Mouse (Mus musculus): ENCODE results near the gene Ccdc12.

DNA sequence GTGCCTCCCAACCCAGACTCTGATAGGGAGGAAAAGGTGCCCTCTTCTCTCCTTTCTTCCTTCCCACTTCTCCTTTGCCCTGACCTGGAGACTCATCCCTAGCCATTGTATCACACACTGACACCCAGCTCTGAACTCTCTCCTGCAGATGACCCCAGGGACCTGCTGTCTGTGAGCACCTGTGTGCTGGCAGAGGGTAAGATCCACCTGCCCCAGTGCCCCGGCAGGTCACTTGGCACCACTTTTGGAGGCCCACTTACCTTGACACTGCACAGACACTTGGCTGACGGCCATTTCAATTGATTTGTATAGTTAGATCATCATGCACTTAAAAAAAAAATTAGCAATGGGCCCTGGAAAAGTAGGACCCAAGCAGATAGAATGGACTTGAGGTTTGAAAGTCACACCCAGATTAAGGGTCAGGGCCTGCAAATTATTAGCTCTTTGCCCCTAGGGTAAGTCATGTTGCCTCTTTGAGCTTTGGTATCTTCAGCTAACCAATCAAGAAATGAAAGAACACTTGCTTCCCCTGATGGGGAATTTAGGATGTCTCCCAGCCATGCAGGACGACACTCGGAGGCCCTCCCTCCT, 39.0 kb downstream of the Ccdc12 start:
- TF ChIP-seq POLR2A (IDR thresholded peaks at IDR 0.05; ENCODE audit: low read depth, low read length): no peak
- no peak for TF ChIP-seq BHLHE40 (IDR thresholded peaks at IDR 0.05; ENCODE audit: low read depth, low read length)

Data from CH12.LX (cell line).